Mouse (Mus musculus) cortical plate, adult 2 months (tissue): Measurements from ENCODE around the gene Fbxl3.

Experiments used
- CTCF ChIP-seq: fragments of 200-500 bp; IDR thresholded peaks from 2 replicates; pipeline ENCODE4 v1.5.1; 2011; ENCODE audit warnings: mild to moderate bottlenecking, control low read depth, low read length; ENCODE audit not compliant: insufficient read depth; ENCODE audit errors: extremely low read depth
- POLR2A ChIP-seq: fragments of 200-500 bp; IDR thresholded peaks from 2 replicates; pipeline ENCODE4 v1.6.1; 2011; ENCODE audit warnings: mild to moderate bottlenecking, low read length, control low read depth; ENCODE audit not compliant: insufficient read depth; ENCODE audit errors: extremely low read depth

- TF ChIP-seq POLR2A (no peak), CTCF (no peak)
These were observed 66.0 kb downstream of the Fbxl3 start for GRCm38 (mm10) chr14:103033271-103033823.
